Mouse (Mus musculus): ENCODE measurements around the gene Cdh18. TPM values are rescaled to one million over a fixed set of nuclear protein-coding genes. Genes with fewer than 3 reads are reported as not detected.

The Cdh18 gene
- total and polyA plus RNA-seq, 2 experiments, result 0.18 to 0.28 TPM

GRCm38 (mm10) chr15:22969424-22969823 lies 420.6 kb downstream of the Cdh18 start:
- WGBS, result 83% methylated on average over 11 of the region's 11 CpGs
- Histone ChIP-seq H3K9ac (ENCODE audit: low read depth, low read length) (no peak overlapping the region), H3K4me1 (ENCODE audit: control insufficient read depth, insufficient read depth, low read length) (no peaks in the 10 kb centered on the region), H3K79me2 (ENCODE audit: control insufficient read depth, insufficient read depth, low read length) (no peaks in the 10 kb centered on the region), H3K36me3 (ENCODE audit: control insufficient read depth, insufficient read depth, low read length) (no peaks in the 10 kb centered on the region), H3K27ac (replicated peaks; ENCODE audit: insufficient read depth, low read depth, low read length) (no peak overlapping the region), H3K27me3 (ENCODE audit: control insufficient read depth, insufficient read depth, low read length) (no peaks in the 10 kb centered on the region), H3K4me3 (ENCODE audit: insufficient read depth, low read depth, low read length) (no peak overlapping the region)
- DNase-seq (ENCODE audit: extremely low read depth, low read depth, low spot score), result no peak
- TF ChIP-seq CTCF (IDR thresholded peaks at IDR 0.05; ENCODE audit: low read depth, low read length) (no peak), POLR2A (IDR thresholded peaks at IDR 0.05; ENCODE audit: extremely low read depth, insufficient read depth, low read length) (no peak)

GRCm38 (mm10) chr15:22980136-22980535 lies 431.3 kb downstream of the Cdh18 start:
- no peaks in the 10 kb centered on the region for H3K4me1 ChIP-seq (ENCODE audit: control insufficient read depth, insufficient read depth, low read length)
- H3K4me3 ChIP-seq (ENCODE audit: insufficient read depth, low read depth, low read length), result no peak overlapping the region
- DNase-seq (ENCODE audit: extremely low read depth, low read depth, low spot score), result no peak
- WGBS, result 73% methylated on average over 5 of the region's 5 CpGs
- TF ChIP-seq CTCF (IDR thresholded peaks at IDR 0.05; ENCODE audit: low read depth, low read length) (no peak), POLR2A (IDR thresholded peaks at IDR 0.05; ENCODE audit: extremely low read depth, insufficient read depth, low read length) (no peak)
- H3K27ac ChIP-seq (replicated peaks; ENCODE audit: insufficient read depth, low read depth, low read length), result no peak overlapping the region
- H3K27me3 ChIP-seq (ENCODE audit: control insufficient read depth, insufficient read depth, low read length), result no peaks in the 10 kb centered on the region
- no peaks in the 10 kb centered on the region for H3K36me3 ChIP-seq (ENCODE audit: control insufficient read depth, insufficient read depth, low read length)
- no peaks in the 10 kb centered on the region for H3K79me2 ChIP-seq (ENCODE audit: control insufficient read depth, insufficient read depth, low read length)
- H3K9ac ChIP-seq (ENCODE audit: low read depth, low read length), result no peak overlapping the region

GRCm38 (mm10) chr15:22984647-22985046 lies 435.8 kb downstream of the Cdh18 start:
- H3K79me2 ChIP-seq (ENCODE audit: control insufficient read depth, insufficient read depth, low read length), result no peaks in the 10 kb centered on the region
- H3K27me3 ChIP-seq (ENCODE audit: control insufficient read depth, insufficient read depth, low read length), result no peaks in the 10 kb centered on the region
- H3K4me1 ChIP-seq (ENCODE audit: control insufficient read depth, insufficient read depth, low read length), result no peaks in the 10 kb centered on the region
- H3K4me3 ChIP-seq (ENCODE audit: insufficient read depth, low read depth, low read length), result no peak overlapping the region
- 71% methylated on average over 5 of the region's 5 CpGs for WGBS
- no peak for DNase-seq (ENCODE audit: extremely low read depth, low read depth, low spot score)
- no peak overlapping the region for H3K9ac ChIP-seq (ENCODE audit: low read depth, low read length)
- TF ChIP-seq POLR2A (IDR thresholded peaks at IDR 0.05; ENCODE audit: extremely low read depth, insufficient read depth, low read length) (no peak), CTCF (IDR thresholded peaks at IDR 0.05; ENCODE audit: low read depth, low read length) (no peak)
- H3K36me3 ChIP-seq (ENCODE audit: control insufficient read depth, insufficient read depth, low read length), result no peaks in the 10 kb centered on the region
- H3K27ac ChIP-seq (replicated peaks; ENCODE audit: insufficient read depth, low read depth, low read length), result no peak overlapping the region

- TF ChIP-seq POLR2A (IDR thresholded peaks at IDR 0.05; ENCODE audit: extremely low read depth, insufficient read depth, low read length), result no peak
- no peak for TF ChIP-seq CTCF (IDR thresholded peaks at IDR 0.05; ENCODE audit: low read depth, low read length)
- Histone ChIP-seq H3K9ac (ENCODE audit: low read depth, low read length) (no peak overlapping the region), H3K36me3 (ENCODE audit: control insufficient read depth, insufficient read depth, low read length) (no peaks in the 10 kb centered on the region), H3K27me3 (ENCODE audit: control insufficient read depth, insufficient read depth, low read length) (no peaks in the 10 kb centered on the region), H3K79me2 (ENCODE audit: control insufficient read depth, insufficient read depth, low read length) (no peaks in the 10 kb centered on the region), H3K27ac (replicated peaks; ENCODE audit: insufficient read depth, low read depth, low read length) (no peak overlapping the region), H3K4me1 (ENCODE audit: control insufficient read depth, insufficient read depth, low read length) (no peaks in the 10 kb centered on the region), H3K4me3 (ENCODE audit: insufficient read depth, low read depth, low read length) (no peak overlapping the region)
- WGBS, result 77% methylated on average over 5 of the region's 5 CpGs
- DNase-seq (ENCODE audit: extremely low read depth, low read depth, low spot score), result no peak
Observed at GRCm38 (mm10) chr15:23016680-23017079, 467.9 kb downstream of the Cdh18 start.

GRCm38 (mm10) chr15:23021151-23021550 lies 472.3 kb downstream of the Cdh18 start:
- no peaks in the 10 kb centered on the region for H3K36me3 ChIP-seq (ENCODE audit: control insufficient read depth, insufficient read depth, low read length)
- H3K4me3 ChIP-seq (ENCODE audit: insufficient read depth, low read depth, low read length), result no peak overlapping the region
- no peak overlapping the region for H3K9ac ChIP-seq (ENCODE audit: low read depth, low read length)
- no peaks in the 10 kb centered on the region for H3K4me1 ChIP-seq (ENCODE audit: control insufficient read depth, insufficient read depth, low read length)
- no peak for DNase-seq (ENCODE audit: extremely low read depth, low read depth, low spot score)
- no peak overlapping the region for H3K27ac ChIP-seq (replicated peaks; ENCODE audit: insufficient read depth, low read depth, low read length)
- WGBS, result 51% methylated on average over 2 of the region's 2 CpGs
- no peaks in the 10 kb centered on the region for H3K79me2 ChIP-seq (ENCODE audit: control insufficient read depth, insufficient read depth, low read length)
- no peaks in the 10 kb centered on the region for H3K27me3 ChIP-seq (ENCODE audit: control insufficient read depth, insufficient read depth, low read length)
- TF ChIP-seq CTCF (IDR thresholded peaks at IDR 0.05; ENCODE audit: low read depth, low read length) (no peak), POLR2A (IDR thresholded peaks at IDR 0.05; ENCODE audit: extremely low read depth, insufficient read depth, low read length) (no peak)

GRCm38 (mm10) chr15:23022635-23023034 lies 473.8 kb downstream of the Cdh18 start:
- Histone ChIP-seq H3K79me2 (ENCODE audit: control insufficient read depth, insufficient read depth, low read length) (no peaks in the 10 kb centered on the region), H3K4me3 (ENCODE audit: insufficient read depth, low read depth, low read length) (no peak overlapping the region), H3K9ac (ENCODE audit: low read depth, low read length) (no peak overlapping the region), H3K27ac (replicated peaks; ENCODE audit: insufficient read depth, low read depth, low read length) (no peak overlapping the region), H3K27me3 (ENCODE audit: control insufficient read depth, insufficient read depth, low read length) (no peaks in the 10 kb centered on the region), H3K4me1 (ENCODE audit: control insufficient read depth, insufficient read depth, low read length) (no peaks in the 10 kb centered on the region), H3K36me3 (ENCODE audit: control insufficient read depth, insufficient read depth, low read length) (no peaks in the 10 kb centered on the region)
- DNase-seq (ENCODE audit: extremely low read depth, low read depth, low spot score), result peak; percentile 88
- TF ChIP-seq POLR2A (IDR thresholded peaks at IDR 0.05; ENCODE audit: extremely low read depth, insufficient read depth, low read length) (no peak), CTCF (IDR thresholded peaks at IDR 0.05; ENCODE audit: low read depth, low read length) (no peak)

Measured in liver, adult 2 months (tissue).